Mouse (Mus musculus): Measurements from ENCODE around the gene Dmxl2.

DNA sequence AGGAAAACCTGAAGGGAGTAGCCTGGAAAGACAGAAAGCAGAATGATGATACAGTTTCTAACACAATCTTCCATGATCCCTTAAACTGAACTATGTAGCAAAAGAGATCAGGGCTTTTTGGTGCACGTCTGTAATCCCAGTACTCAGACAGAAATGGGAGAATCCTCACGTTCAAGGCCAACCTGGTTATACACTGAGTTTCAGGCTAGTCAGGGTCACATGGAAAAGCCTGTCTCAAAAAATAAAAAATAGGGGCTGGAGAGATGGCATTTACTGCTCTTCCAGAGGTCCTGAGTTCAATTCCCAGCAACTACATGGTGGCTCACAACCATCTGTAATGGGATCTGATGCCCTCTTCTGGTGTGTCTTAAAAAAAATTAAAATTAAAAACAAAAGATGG is 11.0 kb downstream of the Dmxl2 start:
- TF ChIP-seq POLR2A (IDR thresholded peaks at IDR 0.05; ENCODE audit: borderline replicate concordance, insufficient read depth, low read length) (no peak), CTCF (IDR thresholded peaks at IDR 0.05; ENCODE audit: borderline replicate concordance, insufficient read depth, low read depth, low read length) (no peak)

All from cerebellum, adult 2 months (tissue).